Mouse (Mus musculus) c-Kit-negative CD71-positive TER-119-positive erythroid progenitor cells, embryonic 14.5 days (primary cell): ENCODE measurements around the gene Mrto4.
A peak's percentile ranks its signal among the peaks of the same experiment; 100 is the strongest.
"Not testable (repeated sequence)": the region's sequence is repeated elsewhere in the genome, so short reads cannot be mapped to it uniquely, and the experiment has no call there.

Experiments used
- DNase-seq: peaks from one replicate; pipeline ENCODE4 v3.0.0-alpha.2; 2013; ENCODE audit warnings: low read depth, low spot score

The Mrto4 gene

DNA sequence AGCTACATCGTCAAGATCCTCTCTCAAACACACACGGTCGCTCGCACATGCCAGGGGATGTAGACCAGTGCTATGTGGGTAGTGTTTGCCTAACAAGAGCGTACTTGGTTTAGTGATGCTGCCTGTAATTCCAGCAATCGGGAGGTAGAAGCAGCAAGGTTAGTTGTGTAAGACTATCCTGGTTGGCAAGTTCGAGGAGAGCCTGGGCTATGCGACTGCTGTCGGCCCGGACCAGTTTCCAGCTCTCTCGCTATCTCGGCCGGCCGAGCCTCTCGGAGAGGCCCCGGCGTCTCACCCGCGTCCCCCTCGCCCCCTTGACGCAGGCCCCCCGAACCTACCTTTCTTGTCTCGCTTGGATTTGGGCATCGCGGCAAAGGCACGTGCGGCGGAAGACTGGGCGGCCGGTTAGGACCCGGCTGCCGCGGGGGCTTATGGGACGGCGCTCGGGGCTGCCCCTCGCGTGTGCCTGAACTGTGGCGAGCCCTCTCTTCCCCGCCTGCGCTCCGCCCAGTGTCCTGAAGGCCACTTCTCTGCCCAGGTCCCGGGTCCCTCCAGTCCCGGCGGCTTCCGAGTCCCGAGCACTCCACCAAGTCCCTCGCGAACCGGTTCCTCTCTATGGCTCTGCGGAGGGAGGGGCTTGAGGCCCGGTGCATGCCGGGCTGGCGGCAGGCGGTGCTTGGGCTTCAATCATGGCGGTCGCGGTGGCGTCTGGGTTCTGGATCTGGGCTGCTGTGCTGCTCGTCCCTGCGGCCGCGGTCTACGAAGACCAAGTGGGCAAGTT is at the start of gene Mrto4, which contains the start of the genes Emc1 and Ubr4:
Gene Mrto4, minus strand, starts transcription at position 646 of the 781 bp plus-strand sequence.
Gene Emc1, plus strand, starts transcription at position 657 of the 781 bp plus-strand sequence.
Gene Ubr4, plus strand, starts transcription at position 679 of the 781 bp plus-strand sequence.
- DNase-seq: peak; percentile 76

DNA sequence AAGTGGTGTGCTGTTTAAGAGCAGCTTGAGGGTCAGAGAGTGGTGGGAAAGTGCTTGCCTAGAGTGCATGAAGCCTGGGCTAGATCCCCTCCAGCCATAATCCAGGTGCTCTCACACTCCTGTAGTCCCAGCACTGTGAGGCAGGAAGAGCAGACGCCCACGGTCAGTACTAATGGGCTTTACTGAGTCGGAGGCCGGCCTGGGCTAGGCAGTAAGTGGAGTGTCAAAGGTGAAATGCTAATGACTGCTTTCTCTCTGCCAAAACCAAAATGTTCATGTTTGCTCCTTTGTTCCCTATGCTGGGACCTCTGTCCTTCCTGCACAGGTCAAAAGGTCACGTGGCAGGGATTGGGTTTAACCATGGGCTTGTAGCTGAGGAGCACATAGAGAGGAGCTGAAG is 48.1 kb upstream of the Mrto4 start:
- DNase-seq: no peak

DNA sequence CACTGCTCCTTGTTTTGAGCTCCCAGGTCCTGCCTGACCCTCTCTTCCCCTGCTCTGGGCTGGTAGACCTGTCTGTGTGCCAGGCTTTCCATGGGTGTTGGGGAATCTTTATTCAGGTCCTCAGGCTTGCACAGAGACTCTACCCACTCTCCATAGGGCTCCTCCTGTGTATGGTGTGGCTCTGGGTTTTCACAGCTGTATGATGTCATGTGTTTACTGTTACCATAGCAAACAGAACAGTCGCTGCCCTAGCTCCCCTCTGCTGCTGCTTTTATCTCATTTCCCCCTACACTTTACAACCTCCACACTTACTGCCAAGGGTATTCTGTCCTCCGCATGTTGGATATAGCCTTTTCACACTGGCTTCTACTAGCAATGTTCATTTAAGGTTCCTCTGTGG is 43.1 kb upstream of the Mrto4 start:
- no peak for DNase-seq

DNA sequence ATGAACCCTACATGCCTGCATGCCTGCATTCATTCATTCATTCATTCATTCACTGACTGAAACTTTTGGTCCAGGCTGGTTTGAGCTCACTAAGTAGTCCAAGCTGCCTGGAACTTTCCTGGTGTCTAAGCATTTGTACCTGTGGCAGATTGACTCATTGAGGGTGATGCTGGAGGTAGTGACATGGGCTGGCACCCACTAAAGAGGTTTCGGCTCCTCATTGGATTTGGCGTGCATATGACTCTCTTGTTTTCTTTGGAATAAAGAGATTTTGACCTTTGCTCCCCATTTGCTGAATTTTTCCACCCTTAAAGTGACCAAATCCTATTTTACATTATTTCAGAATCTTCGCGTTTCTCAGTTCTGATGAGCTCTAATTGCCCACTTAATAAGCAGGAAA is 37.2 kb upstream of the Mrto4 start:
- DNase-seq: no peak

DNA sequence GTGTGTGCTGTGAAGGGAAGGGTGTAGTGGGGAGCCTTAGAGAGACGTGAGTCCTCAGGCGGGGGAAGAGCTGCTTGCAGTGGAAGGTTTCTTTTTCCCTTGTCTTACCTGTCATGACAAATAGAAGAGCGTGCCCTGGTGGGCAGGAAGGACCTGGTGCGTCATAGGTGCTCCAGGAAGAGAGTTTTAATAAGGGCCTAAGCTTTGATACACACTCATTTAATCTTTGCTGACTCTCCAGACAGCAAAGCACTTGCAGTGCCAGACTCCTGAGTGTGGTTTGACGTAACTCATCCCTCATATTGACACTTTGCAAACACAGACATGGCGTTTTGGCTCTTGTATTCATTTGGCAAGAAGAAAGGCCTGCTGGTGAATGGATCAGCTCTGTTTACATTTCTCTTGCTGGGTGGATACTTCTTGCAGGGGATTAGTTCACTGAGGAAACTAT is 34.5 kb upstream of the Mrto4 start:
- no peak for DNase-seq

DNA sequence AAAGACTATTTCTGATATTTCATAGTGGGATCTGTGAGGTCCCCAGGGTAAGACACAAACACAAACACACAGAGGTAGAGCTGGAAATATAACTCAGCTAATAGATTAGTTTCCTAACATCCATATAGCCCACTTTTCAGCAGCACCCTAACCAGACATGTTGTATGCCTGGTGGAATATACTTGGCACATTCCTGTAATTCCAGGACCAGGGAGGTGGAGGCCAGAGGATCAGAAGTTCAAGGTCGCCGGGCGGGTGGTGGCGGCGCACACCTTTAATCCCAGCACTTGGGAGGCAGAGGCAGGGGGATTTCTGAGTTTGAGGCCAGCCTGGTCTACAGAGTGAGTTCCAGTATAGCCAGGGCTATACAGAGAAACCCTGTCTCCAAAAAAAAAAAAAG is 33.5 kb upstream of the Mrto4 start:
- DNase-seq: not testable (repeated sequence)

DNA sequence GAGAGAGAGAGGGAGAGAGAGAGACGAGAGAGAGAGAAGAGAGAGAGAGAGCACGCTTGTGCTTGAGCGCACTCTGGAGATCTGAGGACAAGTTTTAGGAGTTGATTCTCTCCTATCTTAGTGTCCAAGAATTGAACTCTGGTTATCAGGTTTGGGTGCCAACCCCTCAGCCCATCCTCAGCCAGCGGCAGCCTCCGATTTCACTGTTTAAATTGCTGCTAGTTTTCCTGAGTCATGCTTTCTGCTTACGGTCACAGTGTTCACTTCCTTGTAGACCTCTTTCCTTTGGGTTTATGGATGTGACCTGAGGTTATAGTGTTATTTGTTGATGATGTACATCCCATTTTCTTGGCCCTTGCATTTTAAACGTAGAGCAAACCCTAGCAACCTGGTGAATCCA is 29.9 kb upstream of the Mrto4 start:
- DNase-seq: peak; percentile 32

DNA sequence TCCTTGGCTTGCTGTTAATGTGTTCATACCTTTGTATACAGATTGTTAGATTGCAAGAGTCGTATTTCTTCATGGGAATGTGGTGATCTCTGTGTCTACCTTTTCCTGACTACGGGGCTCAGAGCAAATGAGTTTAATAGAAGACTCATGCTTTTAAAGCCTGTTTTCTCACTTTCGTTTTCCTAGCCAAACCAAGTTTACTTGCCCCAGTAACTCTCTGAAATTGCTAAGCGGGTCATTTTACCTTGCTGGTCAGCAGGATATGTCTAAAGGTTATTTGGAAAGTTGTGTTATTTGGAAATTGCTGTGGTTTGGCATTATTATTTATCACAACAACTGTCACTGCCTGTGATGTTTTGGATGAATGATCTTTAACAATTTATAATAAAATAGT is 29.1 kb upstream of the Mrto4 start:
- peak; percentile 13 for DNase-seq

DNA sequence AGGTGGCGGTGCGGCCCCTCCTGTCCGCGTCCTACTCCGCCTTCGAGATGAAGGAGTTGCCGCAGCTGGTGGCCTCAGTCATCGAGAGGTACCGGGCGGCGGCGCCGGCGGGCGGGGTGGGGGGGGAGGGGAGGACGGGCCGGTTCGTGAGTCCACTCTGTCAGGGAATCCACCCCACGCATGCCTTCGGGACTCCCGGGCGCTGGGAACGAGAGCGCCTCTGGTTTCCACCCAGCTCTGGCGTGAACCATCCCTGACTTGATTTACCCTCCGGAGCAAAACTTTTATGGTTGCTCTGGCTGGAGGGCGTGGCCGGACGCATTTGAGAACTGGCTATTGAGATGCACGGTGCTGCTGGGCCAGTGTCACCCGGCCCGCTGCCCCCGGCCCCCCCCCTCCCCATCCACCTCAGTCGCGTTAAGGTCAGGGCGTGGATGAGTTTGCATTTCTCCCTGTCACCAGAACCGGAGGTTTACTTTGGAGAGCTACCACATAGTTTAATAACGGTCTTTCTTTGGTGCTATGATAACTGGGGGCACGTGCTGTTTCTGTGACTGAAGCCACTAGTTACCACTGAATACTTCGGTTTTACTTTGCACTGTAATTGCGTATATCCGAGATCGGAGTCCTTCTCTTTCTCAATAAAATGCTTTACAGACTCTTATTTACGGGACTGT is 28.5 kb upstream of the Mrto4 start:
- peak; percentile 52 for DNase-seq

DNA sequence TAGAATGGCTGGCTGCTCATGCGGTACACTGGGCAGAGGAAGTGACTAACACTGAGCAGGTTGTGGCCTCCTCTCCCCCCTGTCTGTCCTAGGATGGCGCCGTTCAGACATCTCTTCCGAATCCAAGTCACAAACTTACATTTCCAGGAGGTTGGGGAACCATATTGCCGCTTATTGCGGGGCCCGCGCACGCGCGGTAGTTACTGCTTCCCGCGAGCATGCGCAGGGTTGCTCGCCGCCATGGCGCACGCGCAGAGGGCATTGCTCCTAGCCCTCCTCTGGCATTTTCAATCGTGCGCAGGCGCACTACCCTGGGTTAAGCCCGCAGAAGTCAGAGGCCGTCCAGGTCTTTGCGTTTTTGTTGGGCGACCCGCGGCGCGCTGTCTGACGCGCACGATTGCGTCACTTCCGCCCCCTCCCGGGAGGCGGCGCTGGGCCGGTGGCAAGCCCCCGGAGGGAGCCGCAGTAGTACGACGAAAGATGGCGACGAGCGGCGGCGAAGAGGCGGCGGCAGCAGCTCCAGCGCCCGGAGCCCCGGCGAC is 27.9 kb upstream of the Mrto4 start:
- DNase-seq: peak; percentile 99

DNA sequence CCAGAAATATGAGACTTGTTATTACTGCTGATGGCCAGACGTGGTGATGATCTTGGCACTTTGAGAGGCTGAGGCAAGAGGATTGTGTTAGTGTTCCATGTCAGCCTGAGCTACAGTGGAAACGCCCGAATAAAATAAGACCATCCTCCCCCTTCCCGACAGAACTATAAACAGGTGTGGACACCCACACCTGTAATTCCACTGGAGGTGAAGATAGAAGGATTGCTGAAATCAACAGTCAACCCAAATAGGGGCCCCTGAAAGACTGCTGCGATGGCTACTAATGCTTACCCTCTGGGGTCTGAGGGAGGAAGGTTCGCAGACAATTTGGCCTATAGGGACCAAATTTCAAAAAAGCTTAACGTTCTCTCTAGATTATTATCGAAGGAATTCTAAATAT is 27.3 kb upstream of the Mrto4 start:
- peak; percentile 13 for DNase-seq

DNA sequence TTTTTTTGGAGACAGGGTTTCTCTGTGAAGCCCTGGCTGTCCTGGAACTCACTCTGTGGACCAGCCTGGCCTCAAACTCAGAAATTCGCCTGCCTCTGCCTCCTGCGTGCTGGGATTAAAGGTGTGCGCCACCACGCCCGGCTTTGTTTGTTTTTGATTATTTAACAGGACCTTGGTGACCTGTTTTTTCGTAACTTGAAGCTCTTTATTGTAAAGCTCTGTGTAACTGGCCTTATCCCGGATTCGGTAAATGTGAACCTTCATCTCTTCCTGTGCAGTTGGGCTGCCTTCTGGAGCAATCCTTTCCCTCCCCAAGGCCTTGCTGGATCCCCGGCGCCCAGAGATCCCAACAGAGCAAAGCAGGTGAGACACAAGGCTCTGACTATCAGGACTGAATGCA is 21.2 kb upstream of the Mrto4 start:
- no peak for DNase-seq

DNA sequence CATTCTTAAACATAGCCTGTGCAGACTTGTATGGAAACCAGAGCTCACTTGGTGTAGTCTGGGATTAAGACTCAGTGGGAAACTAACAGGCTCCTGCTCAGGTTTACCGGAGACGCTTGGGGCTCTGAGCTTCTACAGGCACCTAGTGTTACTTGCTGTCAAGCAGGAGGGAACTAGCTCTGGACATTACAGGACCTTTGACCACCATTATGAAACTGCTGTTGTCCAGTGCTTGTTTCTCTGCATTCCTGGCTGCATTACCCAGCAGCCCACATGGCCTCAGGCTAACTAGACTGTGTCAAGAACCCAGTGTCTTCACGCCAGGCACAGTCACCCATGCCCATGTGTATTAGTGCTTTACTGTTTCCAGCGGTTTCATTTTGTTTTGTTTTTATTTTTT is 20.8 kb upstream of the Mrto4 start:
- DNase-seq: no peak

DNA sequence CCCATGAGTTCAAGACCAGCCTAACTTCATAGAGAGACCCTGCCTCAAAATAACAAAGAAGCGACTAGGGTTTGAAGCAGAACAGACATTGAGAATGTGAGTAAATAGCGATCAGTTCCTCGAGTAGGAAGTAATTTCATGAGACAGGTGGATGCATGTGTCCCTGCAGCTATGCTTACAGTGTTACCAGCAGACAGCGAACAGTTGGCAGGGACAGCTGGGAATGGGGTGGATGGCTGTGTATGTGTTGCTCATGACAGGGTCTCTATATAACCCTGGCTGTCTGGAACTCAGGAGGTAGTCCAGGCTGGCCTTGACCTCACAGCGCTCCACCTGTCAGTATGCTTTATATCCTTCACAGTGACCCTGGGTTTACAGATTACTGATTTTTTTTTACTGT is 15.7 kb upstream of the Mrto4 start:
- DNase-seq: no peak

DNA sequence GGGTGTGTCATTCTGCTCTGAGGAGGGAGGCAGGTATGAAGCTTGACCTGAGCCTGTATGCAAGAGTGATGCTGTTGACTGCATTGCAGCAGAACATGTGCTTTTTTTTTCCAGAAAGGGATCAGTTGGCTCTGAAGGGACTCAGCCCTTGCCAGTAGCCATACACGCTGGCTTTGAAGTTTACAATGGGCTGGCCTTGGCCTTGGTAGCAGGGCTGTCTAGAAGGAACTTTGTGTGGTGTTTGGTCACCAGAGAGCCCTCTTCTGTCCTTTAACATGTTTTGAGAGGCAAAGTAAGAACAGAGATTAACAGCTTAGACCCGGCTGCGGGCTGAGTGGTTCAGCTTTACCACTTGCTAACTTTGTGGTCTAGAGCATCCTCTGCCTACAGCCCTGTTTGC is 15.0 kb upstream of the Mrto4 start:
- DNase-seq: no peak

DNA sequence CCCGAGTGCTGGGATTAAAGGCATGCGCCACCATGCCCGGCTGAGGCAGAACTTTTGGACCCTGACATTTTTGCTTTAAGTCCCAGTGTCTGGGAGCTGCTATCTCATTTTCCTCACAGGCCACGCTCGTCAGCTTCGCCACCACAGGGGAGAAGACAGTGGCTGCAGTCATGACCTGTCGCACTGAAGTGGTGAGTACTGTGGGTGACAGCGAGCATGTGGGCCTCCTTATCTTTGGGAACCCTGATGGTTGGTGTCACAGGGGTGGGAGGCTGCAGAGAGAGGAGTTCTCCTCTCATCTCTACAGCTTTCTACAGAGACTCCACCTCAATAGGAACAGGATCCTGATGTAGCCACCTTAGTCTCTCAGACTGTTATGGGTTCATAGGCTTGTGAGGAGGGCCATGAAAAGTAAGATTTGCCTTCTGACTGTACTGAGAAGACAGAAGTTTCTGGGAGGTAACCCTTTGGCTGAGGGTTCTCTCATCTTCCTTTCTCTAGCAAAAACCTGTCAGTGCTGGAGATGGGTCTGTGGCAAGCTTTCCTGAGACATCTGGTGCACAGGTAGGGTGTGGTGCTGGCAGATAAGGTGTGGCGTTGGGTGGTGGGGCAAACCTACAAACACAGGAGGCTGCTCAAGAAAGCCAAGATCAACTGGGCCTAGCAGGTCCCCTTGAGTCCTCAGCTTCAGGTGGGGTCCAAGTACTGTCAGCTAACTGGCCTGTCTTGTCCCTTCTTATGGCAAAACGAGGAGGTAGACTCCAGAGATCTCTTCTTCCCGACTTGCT is 8.6 kb upstream of the Mrto4 start:
- peak; percentile 35 for DNase-seq

DNA sequence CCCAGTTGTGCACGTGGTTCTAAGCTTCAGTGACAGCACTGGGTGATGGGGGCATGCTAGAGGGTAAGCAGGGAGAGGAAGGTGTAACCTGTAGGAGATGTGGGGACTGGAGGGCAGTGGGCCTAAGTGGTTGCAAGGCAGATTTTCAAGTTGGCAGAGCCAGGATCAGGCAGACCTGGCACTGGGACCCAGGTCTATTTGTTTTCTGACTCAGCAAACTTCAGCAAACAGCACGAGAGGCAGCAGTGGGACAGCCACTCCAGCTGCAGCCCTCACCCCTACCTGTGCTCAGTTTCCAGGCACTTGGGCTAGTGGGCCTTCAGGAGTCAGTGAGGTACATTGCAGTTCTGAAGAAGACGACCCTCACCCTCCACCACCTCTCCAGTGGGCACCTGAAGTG is 4.8 kb upstream of the Mrto4 start:
- no peak for DNase-seq

DNA sequence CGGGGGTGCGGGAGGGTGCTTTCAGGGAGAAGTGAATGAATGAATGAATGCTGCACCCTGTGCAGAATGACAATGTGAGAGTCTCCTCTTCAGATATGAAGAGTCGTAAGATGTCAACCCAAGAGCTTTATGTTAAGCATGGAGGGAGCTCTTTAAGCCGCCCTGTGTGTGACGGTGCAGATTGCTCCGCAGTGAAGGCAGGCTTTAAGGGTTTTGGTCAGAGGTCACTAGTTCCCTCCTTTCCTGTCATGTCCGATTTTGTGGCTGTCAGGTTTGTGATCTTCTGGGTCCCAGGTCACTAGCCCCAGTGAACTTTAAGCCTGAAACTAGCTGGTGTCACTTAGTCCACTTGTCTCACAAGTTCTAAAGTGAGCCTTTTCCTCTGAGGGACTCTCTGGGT is 456 bp upstream of the Mrto4 start:
- no peak for DNase-seq

DNA sequence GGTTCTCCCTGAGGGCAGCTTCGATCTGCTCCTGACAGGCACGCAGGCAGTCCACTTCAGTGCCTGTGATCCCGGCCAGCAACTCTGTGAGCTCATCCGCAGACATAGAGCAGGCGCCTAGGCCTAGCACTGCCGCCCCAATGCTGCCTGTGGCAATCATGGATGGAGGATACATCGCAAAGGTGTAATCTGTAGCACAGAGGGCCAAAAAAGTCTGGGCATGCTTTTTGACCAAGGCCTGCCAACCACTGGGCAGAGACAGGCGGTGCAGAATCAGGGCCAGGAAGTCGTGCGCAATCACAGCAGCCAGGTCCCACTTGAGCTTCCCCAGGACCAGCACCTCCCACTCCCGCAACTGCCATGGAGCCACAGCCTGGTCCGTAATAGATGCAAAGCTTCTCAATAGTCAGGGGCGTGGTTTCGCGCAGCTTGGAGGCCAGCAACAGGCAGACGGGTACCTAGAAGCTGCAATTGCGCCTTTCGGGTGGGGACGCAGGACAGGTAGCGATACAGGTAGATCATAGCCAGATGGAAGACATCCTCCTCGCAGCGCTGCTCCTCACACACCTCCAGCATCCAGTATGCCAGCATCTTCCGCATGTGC is 6.9 kb downstream of the Mrto4 start:
- DNase-seq: no peak

DNA sequence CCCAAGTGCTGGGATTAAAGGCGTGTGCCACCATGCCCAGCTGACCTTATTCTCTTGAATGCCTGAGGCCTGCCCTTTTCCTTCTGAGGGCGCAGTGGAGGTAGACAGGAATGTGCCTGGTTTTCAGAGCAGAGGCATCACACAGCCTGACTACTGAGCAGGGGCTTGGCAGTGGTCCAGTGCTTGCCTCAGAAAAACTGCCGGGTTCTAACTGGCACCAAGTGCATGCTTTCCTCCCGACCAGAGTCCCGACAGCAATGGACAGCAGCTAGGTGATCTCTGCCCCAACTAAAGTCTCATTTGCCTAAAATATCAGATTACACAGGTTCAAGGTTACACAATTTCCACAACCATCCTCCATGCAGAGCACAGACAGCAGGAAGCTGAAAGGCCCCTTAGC is 8.7 kb downstream of the Mrto4 start:
- no peak for DNase-seq

DNA sequence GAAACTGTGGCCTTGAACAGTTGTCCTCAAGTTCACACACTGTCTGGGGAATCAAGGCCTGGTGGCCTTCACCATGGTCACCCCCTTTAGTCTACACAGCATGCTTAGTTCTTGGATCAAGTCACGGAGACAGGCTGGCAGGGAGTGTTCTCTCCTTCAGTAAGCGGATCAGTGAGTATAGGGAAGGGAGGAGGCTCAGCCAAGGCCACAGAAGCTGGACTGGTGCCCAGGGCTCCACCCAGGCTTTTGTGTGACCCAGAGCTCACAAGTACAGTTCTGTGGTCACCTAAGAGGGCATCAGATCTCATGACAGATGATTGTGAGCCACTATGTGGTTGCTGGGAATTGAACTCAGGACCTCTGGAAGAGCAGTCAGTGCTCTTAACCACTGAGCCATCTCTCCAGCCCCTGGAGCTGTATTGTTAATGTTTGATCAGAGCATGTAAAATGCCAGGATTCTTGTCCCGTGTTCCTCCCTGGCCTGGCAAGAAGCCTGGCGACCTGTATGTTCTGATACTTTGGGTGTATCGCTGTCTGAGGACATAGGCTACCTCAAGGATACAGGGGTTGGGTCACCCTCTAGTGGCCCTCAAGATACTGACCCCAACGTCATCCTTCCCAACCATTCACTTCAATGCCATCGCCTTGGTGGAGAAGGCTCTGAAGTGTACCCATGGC is 10.7 kb downstream of the Mrto4 start:
- DNase-seq: no peak
